Mouse (Mus musculus) adrenal gland, adult 8-10 months (tissue): ENCODE measurements around the gene Mkrn1. TPM values are rescaled to one million over a fixed set of nuclear protein-coding genes. Genes with fewer than 3 reads are reported as not detected.
"Not testable (repeated sequence)": the region's sequence is repeated elsewhere in the genome, so short reads cannot be mapped to it uniquely, and the experiment has no call there.

ENCODE experiments used
- DNase-seq: peaks from one replicate; pipeline ENCODE4 v3.0.0; 2022
- total RNA-seq, 4 experiments: library from RNA; stranded (reverse); gene quantifications; 2 replicates each; pipeline ENCODE4 v1.2.4; 2022

Mkrn1 gene
- 10 to 100 TPM; 69.0 to 90.4 (median 76.6) TPM for total RNA-seq

- DNase-seq, result peak; percentile 51
Measured at GRCm38 (mm10) chr6:39419851-39420721, at the start of gene Mkrn1. Mkrn1 (minus strand) TSS chr6:39420462.

- DNase-seq, result no peak
Measured at GRCm38 (mm10) chr6:39469427-39469826, 49.2 kb upstream of the Mkrn1 start.

GRCm38 (mm10) chr6:39462621-39463538 lies 42.6 kb upstream of the Mkrn1 start:
- peak; percentile 45 for DNase-seq

GRCm38 (mm10) chr6:39460040-39460439 lies 39.8 kb upstream of the Mkrn1 start:
- no peak for DNase-seq

GRCm38 (mm10) chr6:39455339-39456160 lies 35.3 kb upstream of the Mkrn1 start:
- no peak for DNase-seq

GRCm38 (mm10) chr6:39454616-39455015 lies 34.4 kb upstream of the Mkrn1 start:
- no peak for DNase-seq

GRCm38 (mm10) chr6:39453564-39453963 lies 33.3 kb upstream of the Mkrn1 start:
- DNase-seq, result no peak

GRCm38 (mm10) chr6:39451033-39451432 lies 30.8 kb upstream of the Mkrn1 start:
- no peak for DNase-seq

GRCm38 (mm10) chr6:39450580-39450979 lies 30.3 kb upstream of the Mkrn1 start:
- DNase-seq, result no peak

GRCm38 (mm10) chr6:39447429-39448185 lies 27.3 kb upstream of the Mkrn1 start:
- DNase-seq, result no peak

- DNase-seq, result no peak
Measured at GRCm38 (mm10) chr6:39445801-39446572, 25.7 kb upstream of the Mkrn1 start.

- no peak for DNase-seq
Measured at GRCm38 (mm10) chr6:39442786-39443287, 22.6 kb upstream of the Mkrn1 start.

GRCm38 (mm10) chr6:39440207-39440606 lies 19.9 kb upstream of the Mkrn1 start:
- DNase-seq, result no peak

- DNase-seq, result not testable (repeated sequence)
Measured at GRCm38 (mm10) chr6:39437519-39437918, 17.3 kb upstream of the Mkrn1 start.

GRCm38 (mm10) chr6:39435875-39436274 lies 15.6 kb upstream of the Mkrn1 start:
- no peak for DNase-seq

- DNase-seq, result no peak
Measured at GRCm38 (mm10) chr6:39434886-39435492, 14.7 kb upstream of the Mkrn1 start.

- no peak for DNase-seq
Measured at GRCm38 (mm10) chr6:39434111-39434885, 14.0 kb upstream of the Mkrn1 start.

- no peak for DNase-seq
Measured at GRCm38 (mm10) chr6:39433701-39434100, 13.4 kb upstream of the Mkrn1 start.

- DNase-seq, result no peak
Measured at GRCm38 (mm10) chr6:39433174-39433573, 12.9 kb upstream of the Mkrn1 start.
